Mouse (Mus musculus): ENCODE data around the gene Lrrc30. TPM values are rescaled to one million over a fixed set of nuclear protein-coding genes. Genes with fewer than 3 reads are reported as not detected.

Lrrc30 gene
- not detected in 2 replicates for polyA plus RNA-seq (2015; fragmentation: Nextera tagmentation; extraction: Ambion mirVana)

GRCm38 (mm10) chr17:67632676-67633339 is at the start of gene Lrrc30:
Gene Lrrc30, minus strand, starts transcription at chr17:67632723.
- H3K27me3 ChIP-seq (ENCODE audit: control insufficient read depth, insufficient read depth, low read length): no peaks in the 10 kb centered on the region

GRCm38 (mm10) chr17:67681084-67681483 is 48.6 kb upstream of the Lrrc30 start:
- no peak overlapping the region for H3K27ac ChIP-seq (replicated peaks)
- no peak for DNase-seq (ENCODE audit: low spot score)
- H3K9ac ChIP-seq (ENCODE audit: low read length): no peak overlapping the region
- H3K9me3 ChIP-seq (ENCODE audit: control insufficient read depth, low read length): no peaks in the 10 kb centered on the region
- no peaks in the 10 kb centered on the region for H3K36me3 ChIP-seq (ENCODE audit: control insufficient read depth, insufficient read depth, low read length)
- H3K4me2 ChIP-seq (replicated peaks; ENCODE audit: low read depth): no peak overlapping the region
- 55% methylated on average over 6 of the region's 6 CpGs for WGBS
- no peaks in the 10 kb centered on the region for H3K4me1 ChIP-seq (replicated peaks; ENCODE audit: control insufficient read depth, insufficient read depth)
- no peak overlapping the region for H3K4me3 ChIP-seq (ENCODE audit: low read depth, low read length)
- no peak for ATAC-seq (ENCODE audit: low FRiP score, low TSS enrichment)
- TF ChIP-seq CTCF (IDR thresholded peaks at IDR 0.05; ENCODE audit: low read depth) (no peak), EP300 (optimal IDR thresholded peaks at IDR 0.05) (no peak)
- H3K27me3 ChIP-seq (ENCODE audit: control insufficient read depth, insufficient read depth, low read length): no peaks in the 10 kb centered on the region

More at GRCm38 (mm10) chr17:67632676-67633339, at the start of gene Lrrc30:
- Histone ChIP-seq H3K9ac (ENCODE audit: low read length) (no peak within 1 kb of the TSS), H3K9me3 (ENCODE audit: control insufficient read depth, low read length) (no peaks in the 10 kb centered on the region), H3K4me1 (replicated peaks; ENCODE audit: control insufficient read depth, insufficient read depth) (no peaks in the 10 kb centered on the region), H3K36me3 (ENCODE audit: control insufficient read depth, insufficient read depth, low read length) (no peaks in the 10 kb centered on the region), H3K4me3 (ENCODE audit: low read depth, low read length) (no peak within 1 kb of the TSS), H3K27ac (replicated peaks) (no peak within 1 kb of the TSS), H3K4me2 (replicated peaks; ENCODE audit: low read depth) (no peak within 1 kb of the TSS)
- DNase-seq (ENCODE audit: low spot score): no peak
- TF ChIP-seq EP300 (optimal IDR thresholded peaks at IDR 0.05) (no peak), CTCF (IDR thresholded peaks at IDR 0.05; ENCODE audit: low read depth) (no peak)
- no peak for ATAC-seq (ENCODE audit: low FRiP score, low TSS enrichment)
- 72% methylated on average over 13 of the region's 13 CpGs for WGBS

- Histone ChIP-seq H3K27me3 (ENCODE audit: control insufficient read depth, insufficient read depth, low read length) (no peaks in the 10 kb centered on the region), H3K4me2 (replicated peaks; ENCODE audit: low read depth) (no peak overlapping the region), H3K9me3 (ENCODE audit: control insufficient read depth, low read length) (no peaks in the 10 kb centered on the region), H3K36me3 (ENCODE audit: control insufficient read depth, insufficient read depth, low read length) (no peaks in the 10 kb centered on the region), H3K9ac (ENCODE audit: low read length) (no peak overlapping the region), H3K4me1 (replicated peaks; ENCODE audit: control insufficient read depth, insufficient read depth) (no peaks in the 10 kb centered on the region), H3K4me3 (ENCODE audit: low read depth, low read length) (no peak overlapping the region), H3K27ac (replicated peaks) (no peak overlapping the region)
- 86% methylated on average over 1 of the region's 1 CpGs for WGBS
- no peak for ATAC-seq (ENCODE audit: low FRiP score, low TSS enrichment)
- TF ChIP-seq CTCF (IDR thresholded peaks at IDR 0.05; ENCODE audit: low read depth) (no peak), EP300 (optimal IDR thresholded peaks at IDR 0.05) (no peak)
- DNase-seq (ENCODE audit: low spot score): no peak
Measured at GRCm38 (mm10) chr17:67678576-67678975, 46.1 kb upstream of the Lrrc30 start.

GRCm38 (mm10) chr17:67667981-67668380 is 35.5 kb upstream of the Lrrc30 start:
- Histone ChIP-seq H3K9me3 (ENCODE audit: control insufficient read depth, low read length) (no peaks in the 10 kb centered on the region), H3K9ac (ENCODE audit: low read length) (no peak overlapping the region), H3K36me3 (ENCODE audit: control insufficient read depth, insufficient read depth, low read length) (no peaks in the 10 kb centered on the region), H3K4me2 (replicated peaks; ENCODE audit: low read depth) (no peak overlapping the region), H3K4me3 (ENCODE audit: low read depth, low read length) (no peak overlapping the region), H3K27me3 (ENCODE audit: control insufficient read depth, insufficient read depth, low read length) (no peaks in the 10 kb centered on the region), H3K4me1 (replicated peaks; ENCODE audit: control insufficient read depth, insufficient read depth) (no peaks in the 10 kb centered on the region), H3K27ac (replicated peaks) (no peak overlapping the region)
- ATAC-seq (ENCODE audit: low FRiP score, low TSS enrichment): peak; percentile 76; the same call in 1 of the 2 replicates
- 11% methylated on average over 3 of the region's 3 CpGs for WGBS
- peak; percentile 72 for DNase-seq (ENCODE audit: low spot score)
- TF ChIP-seq CTCF (IDR thresholded peaks at IDR 0.05; ENCODE audit: low read depth): peak; percentile 93
- no peak for TF ChIP-seq EP300 (optimal IDR thresholded peaks at IDR 0.05)

GRCm38 (mm10) chr17:67666981-67667380 is 34.5 kb upstream of the Lrrc30 start:
- DNase-seq (ENCODE audit: low spot score) (no peak), ATAC-seq (ENCODE audit: low FRiP score, low TSS enrichment) (no peak)
- H3K36me3 ChIP-seq (ENCODE audit: control insufficient read depth, insufficient read depth, low read length): no peaks in the 10 kb centered on the region
- WGBS: 65% methylated on average over 5 of the region's 5 CpGs
- TF ChIP-seq EP300 (optimal IDR thresholded peaks at IDR 0.05) (no peak), CTCF (IDR thresholded peaks at IDR 0.05; ENCODE audit: low read depth) (no peak)
- no peak overlapping the region for H3K27ac ChIP-seq (replicated peaks)
- H3K9me3 ChIP-seq (ENCODE audit: control insufficient read depth, low read length): no peaks in the 10 kb centered on the region
- H3K9ac ChIP-seq (ENCODE audit: low read length): no peak overlapping the region
- H3K4me1 ChIP-seq (replicated peaks; ENCODE audit: control insufficient read depth, insufficient read depth): no peaks in the 10 kb centered on the region
- no peak overlapping the region for H3K4me3 ChIP-seq (ENCODE audit: low read depth, low read length)
- no peak overlapping the region for H3K4me2 ChIP-seq (replicated peaks; ENCODE audit: low read depth)
- H3K27me3 ChIP-seq (ENCODE audit: control insufficient read depth, insufficient read depth, low read length): no peaks in the 10 kb centered on the region

- Histone ChIP-seq H3K4me2 (replicated peaks; ENCODE audit: low read depth) (no peak overlapping the region), H3K9me3 (ENCODE audit: control insufficient read depth, low read length) (no peaks in the 10 kb centered on the region), H3K4me1 (replicated peaks; ENCODE audit: control insufficient read depth, insufficient read depth) (no peaks in the 10 kb centered on the region), H3K27me3 (ENCODE audit: control insufficient read depth, insufficient read depth, low read length) (no peaks in the 10 kb centered on the region), H3K36me3 (ENCODE audit: control insufficient read depth, insufficient read depth, low read length) (no peaks in the 10 kb centered on the region), H3K27ac (replicated peaks) (no peak overlapping the region), H3K9ac (ENCODE audit: low read length) (no peak overlapping the region), H3K4me3 (ENCODE audit: low read depth, low read length) (no peak overlapping the region)
- DNase-seq (ENCODE audit: low spot score) (no peak), ATAC-seq (ENCODE audit: low FRiP score, low TSS enrichment) (no peak)
- no peak for TF ChIP-seq EP300 (optimal IDR thresholded peaks at IDR 0.05)
- no peak for TF ChIP-seq CTCF (IDR thresholded peaks at IDR 0.05; ENCODE audit: low read depth)
- 64% methylated on average over 3 of the region's 3 CpGs for whole genome bisulfite sequencing
Measured at GRCm38 (mm10) chr17:67664299-67664698, 31.8 kb upstream of the Lrrc30 start.
